Mouse (Mus musculus): ENCODE data around the gene Olfr1034. TPM values are rescaled to one million over a fixed set of nuclear protein-coding genes. Genes with fewer than 3 reads are reported as not detected.

Olfr1034 gene
- polyA plus RNA-seq (2012; rRNA removed) = 0.04 TPM in 1 of 2 replicates, not detected in the other

DNA sequence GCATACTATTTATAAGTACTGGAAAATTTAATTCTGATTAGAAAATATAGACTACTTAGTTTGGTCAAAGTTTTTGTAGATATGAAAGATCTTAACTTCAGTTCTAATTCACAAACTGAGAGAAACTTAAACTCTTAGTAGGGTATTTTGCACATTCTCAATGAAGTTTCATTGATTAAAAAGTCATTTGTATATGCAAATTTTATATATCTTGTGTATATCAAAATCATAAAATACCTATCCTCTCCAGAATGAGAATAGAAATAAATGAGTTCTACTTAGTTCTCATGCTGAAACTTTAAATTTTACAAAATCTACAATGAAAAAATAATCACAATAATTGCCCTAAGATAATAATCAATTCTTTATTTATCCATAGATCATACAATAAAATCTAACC lies at the start of gene Olfr1034:
TSS of gene Olfr1034 (plus strand) at position 301 of the 400 bp plus-strand sequence.

GRCm38 (mm10) chr2:86005240-86005639 lies 40.4 kb upstream of the Olfr1034 start, which contains the start of gene Olfr1032:
Gene Olfr1032 (plus strand): TSS chr2:86005540.

GRCm38 (mm10) chr2:86020406-86020805 lies 25.3 kb upstream of the Olfr1034 start, which contains the start of gene Olfr1033:
Gene Olfr1033 (plus strand): TSS chr2:86020633.

DNA sequence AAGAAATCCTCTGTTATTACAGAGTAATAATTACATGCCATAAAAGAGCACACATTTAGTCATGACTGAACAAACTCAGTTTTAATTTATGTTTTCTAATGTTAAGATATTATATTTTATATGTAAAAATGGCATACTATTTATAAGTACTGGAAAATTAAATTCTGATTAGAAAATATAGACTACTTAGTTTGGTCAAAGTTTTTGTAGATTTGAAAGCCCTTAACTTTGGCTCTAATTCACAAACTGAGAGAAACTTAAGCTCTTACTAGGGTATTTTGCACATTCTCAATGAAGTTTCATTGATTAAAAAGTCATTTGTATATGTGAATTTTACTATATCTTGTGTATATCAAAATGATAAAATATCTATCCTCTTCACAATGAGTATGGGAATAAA lies 28.0 kb downstream of the Olfr1034 start, which contains the start of gene Olfr1036:
TSS of gene Olfr1036 (plus strand) at position 301 of the 400 bp plus-strand sequence.

GRCm38 (mm10) chr2:86087285-86087684 lies 41.6 kb downstream of the Olfr1034 start, which contains the start of gene Olfr1037:
Gene Olfr1037 (minus strand): TSS chr2:86087385.

Other genes with a start within 250 kb of the Olfr1034 start
- gene Olfr1016, start 243.3 kb upstream of the Olfr1034 start, polyA plus RNA-seq (2012; rRNA removed) = not detected in 2 replicates
- not detected in 2 replicates for gene Olfr1018, start 227.4 kb upstream of the Olfr1034 start, polyA plus RNA-seq (2012; rRNA removed)
- gene Olfr1019, start 200.4 kb upstream of the Olfr1034 start, polyA plus RNA-seq (2012; rRNA removed) = not detected in 2 replicates
- gene Olfr1020, start 198.8 kb upstream of the Olfr1034 start, polyA plus RNA-seq (2012; rRNA removed) = not detected in 2 replicates
- not detected in 2 replicates for gene Olfr1022, start 177.3 kb upstream of the Olfr1034 start, polyA plus RNA-seq (2012; rRNA removed)
- gene Olfr1023, start 160.2 kb upstream of the Olfr1034 start, polyA plus RNA-seq (2012; rRNA removed) = not detected in 2 replicates
- gene Olfr1024, start 140.8 kb upstream of the Olfr1034 start, polyA plus RNA-seq (2012; rRNA removed) = not detected in 2 replicates
- not detected in 2 replicates for gene Olfr1025-ps1, start 130.7 kb upstream of the Olfr1034 start, polyA plus RNA-seq (2012; rRNA removed)
- not detected in 2 replicates for gene Olfr1026, start 124.3 kb upstream of the Olfr1034 start, polyA plus RNA-seq (2012; rRNA removed)
- not detected in 2 replicates for gene Olfr1028, start 95.4 kb upstream of the Olfr1034 start, polyA plus RNA-seq (2012; rRNA removed)
- not detected in 2 replicates for gene Olfr1029, start 72.0 kb upstream of the Olfr1034 start, polyA plus RNA-seq (2012; rRNA removed)
- not detected in 2 replicates for gene Olfr1030, start 66.6 kb upstream of the Olfr1034 start, polyA plus RNA-seq (2012; rRNA removed)
- not detected in 2 replicates for gene Olfr1031, start 55.6 kb upstream of the Olfr1034 start, polyA plus RNA-seq (2012; rRNA removed)
- not detected in 2 replicates for gene Olfr1032, start 40.3 kb upstream of the Olfr1034 start, polyA plus RNA-seq (2012; rRNA removed)
- gene Olfr1033, start 25.2 kb upstream of the Olfr1034 start, polyA plus RNA-seq (2012; rRNA removed) = 0.02 and 0.25 TPM in 2 replicates
- gene Olfr1036, start 28.1 kb downstream of the Olfr1034 start, polyA plus RNA-seq (2012; rRNA removed) = not detected in 2 replicates
- not detected in 2 replicates for gene Olfr1037, start 41.5 kb downstream of the Olfr1034 start, polyA plus RNA-seq (2012; rRNA removed)
- not detected in 2 replicates for gene Olfr1039, start 90.1 kb downstream of the Olfr1034 start, polyA plus RNA-seq (2012; rRNA removed)
- gene Olfr1040, start 100.9 kb downstream of the Olfr1034 start, polyA plus RNA-seq (2012; rRNA removed) = not detected in 2 replicates
- gene Olfr1042, start 116.0 kb downstream of the Olfr1034 start, polyA plus RNA-seq (2012; rRNA removed) = not detected in 2 replicates
- not detected in 2 replicates for gene Olfr1043, start 121.7 kb downstream of the Olfr1034 start, polyA plus RNA-seq (2012; rRNA removed)
- not detected in 2 replicates for gene Olfr1044, start 132.0 kb downstream of the Olfr1034 start, polyA plus RNA-seq (2012; rRNA removed)
- gene Olfr52, start 139.8 kb downstream of the Olfr1034 start, polyA plus RNA-seq (2012; rRNA removed) = not detected in 2 replicates
- gene Olfr1045, start 157.1 kb downstream of the Olfr1034 start, polyA plus RNA-seq (2012; rRNA removed) = not detected in 2 replicates
- not detected in 2 replicates for gene Olfr1046, start 173.5 kb downstream of the Olfr1034 start, polyA plus RNA-seq (2012; rRNA removed)
- gene Olfr1047, start 185.5 kb downstream of the Olfr1034 start, polyA plus RNA-seq (2012; rRNA removed) = not detected in 2 replicates
- not detected in 2 replicates for gene Olfr1048, start 194.4 kb downstream of the Olfr1034 start, polyA plus RNA-seq (2012; rRNA removed)
- not detected in 2 replicates for gene Olfr1049, start 212.5 kb downstream of the Olfr1034 start, polyA plus RNA-seq (2012; rRNA removed)
- gene Olfr1051, start 233.2 kb downstream of the Olfr1034 start, polyA plus RNA-seq (2012; rRNA removed) = not detected in 2 replicates
- gene Olfr1052, start 246.6 kb downstream of the Olfr1034 start, polyA plus RNA-seq (2012; rRNA removed) = not detected in 2 replicates

Measured in central nervous system, embryonic 14 days (tissue).